Mouse (Mus musculus) CH12.LX (cell line): ENCODE measurements at regions not wholly inside any gene's neighbourhood (a gene's known extent, or its start where the extent isn't known, plus 50 kb on each side); places are given as distances from the start of the nearest gene placed in this dataset.

ENCODE experiments used
- DNase-seq: peaks from one replicate; pipeline ENCODE4 v3.0.0-alpha.2; 2013; ENCODE audit errors: extremely low read depth
- H3K27ac ChIP-seq: 2 replicates; pipeline ENCODE4 v1.5.1; 2012; ENCODE audit warnings: low read depth, mild to moderate bottlenecking, control low read depth, moderate library complexity; ENCODE audit not compliant: insufficient read depth
- H3K27me3 ChIP-seq: replicated peaks from 2 replicates; pipeline ENCODE3; 2012; ENCODE audit warnings: inconsistent platforms
- H3K36me3 ChIP-seq, 2 experiments: replicated peaks in 1 of 2; 2 replicates each; pipeline versions ENCODE3 to v1.6.1; 2012; ENCODE audit warnings: inconsistent platforms in 1 of 2, low read length in 1 of 2, mild to moderate bottlenecking in 1 of 2, mixed read lengths in 1 of 2, moderate library complexity in 1 of 2; ENCODE audit not compliant: control insufficient read depth in 1 of 2, insufficient read depth in 1 of 2
- H3K4me1 ChIP-seq, 2 experiments: 2 replicates each; pipeline ENCODE4 v1.6.1; 2012; ENCODE audit warnings: inconsistent platforms in 1 of 2, moderate library complexity in 1 of 2; ENCODE audit not compliant: insufficient read depth in 2 of 2, control insufficient read depth in 1 of 2
- H3K4me2 ChIP-seq: 2 replicates; pipeline ENCODE4 v1.6.1; 2012; ENCODE audit warnings: low read depth, mild to moderate bottlenecking, control low read depth; ENCODE audit not compliant: poor library complexity, insufficient read depth, severe bottlenecking
- H3K4me3 ChIP-seq, 3 experiments: fragments of 150-350 bp in 1 of 3; sonication (generic) in 1 of 3; replicated peaks in 1 of 3; 2 replicates each; pipeline versions ENCODE3 to v1.5.1; 2011 to 2012; ENCODE audit warnings: low read depth in 2 of 3, low read length in 2 of 3, mild to moderate bottlenecking in 2 of 3, moderate library complexity in 2 of 3, control low read depth in 1 of 3, improper control_type of control experiment in 1 of 3, inconsistent platforms in 1 of 3, mixed read lengths in 1 of 3; ENCODE audit not compliant: poor library complexity in 1 of 3
- H3K79me2 ChIP-seq: replicated peaks from 2 replicates; pipeline ENCODE4 v1.6.1; 2012; ENCODE audit warnings: mild to moderate bottlenecking, moderate library complexity; ENCODE audit not compliant: control insufficient read depth, poor library complexity, insufficient read depth, severe bottlenecking; ENCODE audit errors: extremely low read depth
- H3K9ac ChIP-seq: 2 replicates; pipeline ENCODE4 v1.6.1; 2012; ENCODE audit warnings: low read depth, mild to moderate bottlenecking, control low read depth, moderate library complexity; ENCODE audit not compliant: insufficient read depth
- H3K9me3 ChIP-seq: replicated peaks from 2 replicates; pipeline ENCODE3; 2012; ENCODE audit warnings: low read length, inconsistent platforms, mixed read lengths
- BHLHE40 ChIP-seq: IDR thresholded peaks from 2 replicates; pipeline ENCODE4 v1.6.1; 2011; ENCODE audit warnings: mild to moderate bottlenecking, low read depth, low read length, improper control_type of control experiment
- EP300 ChIP-seq: IDR thresholded peaks from 2 replicates; pipeline ENCODE4 v1.6.1; 2011; ENCODE audit warnings: low read length, improper control_type of control experiment
- HCFC1 ChIP-seq: IDR thresholded peaks from 2 replicates; pipeline ENCODE4 v1.6.1; 2012; ENCODE audit warnings: low read depth, mild to moderate bottlenecking, inconsistent platforms, low read length, improper control_type of control experiment
- IRF4 ChIP-seq: IDR thresholded peaks from 2 replicates; pipeline ENCODE4 v1.6.1; 2014; ENCODE audit warnings: low read depth, mild to moderate bottlenecking, inconsistent platforms, low read length, improper control_type of control experiment
- JUN ChIP-seq: IDR thresholded peaks from 2 replicates; pipeline ENCODE4 v1.6.1; 2011; ENCODE audit warnings: low read depth, mild to moderate bottlenecking, low read length, improper control_type of control experiment, moderate library complexity; ENCODE audit not compliant: insufficient read depth
- JUND ChIP-seq: conservative IDR thresholded peaks from 2 replicates; pipeline ENCODE4 v1.6.1; 2011; ENCODE audit warnings: low read depth, low read length, improper control_type of control experiment
- KAT2A ChIP-seq: IDR thresholded peaks from 2 replicates; pipeline ENCODE4 v1.6.1; 2012; ENCODE audit warnings: low read length, improper control_type of control experiment, inconsistent platforms; ENCODE audit not compliant: insufficient replicate concordance
- MAX ChIP-seq: IDR thresholded peaks from 2 replicates; pipeline ENCODE4 v1.6.1; 2011; ENCODE audit warnings: low read length, improper control_type of control experiment
- RAD21 ChIP-seq: IDR thresholded peaks from 2 replicates; pipeline ENCODE4 v1.6.1; 2011; ENCODE audit warnings: low read depth, mild to moderate bottlenecking, low read length, improper control_type of control experiment, moderate library complexity
- SIN3A ChIP-seq: IDR thresholded peaks from 2 replicates; pipeline ENCODE4 v1.6.1; 2012; ENCODE audit warnings: low read length, improper control_type of control experiment, inconsistent platforms
- SMC3 ChIP-seq: IDR thresholded peaks from 2 replicates; pipeline ENCODE4 v1.6.1; 2011; ENCODE audit warnings: low read depth, low read length, improper control_type of control experiment
- USF2 ChIP-seq: conservative IDR thresholded peaks from 2 replicates; pipeline ENCODE4 v1.6.1; 2011; ENCODE audit warnings: low read depth, low read length, improper control_type of control experiment
- ZC3H11A ChIP-seq: IDR thresholded peaks from 2 replicates; pipeline ENCODE4 v1.6.1; 2012; ENCODE audit warnings: low read depth, mild to moderate bottlenecking, inconsistent platforms, low read length, improper control_type of control experiment
- ZKSCAN1 ChIP-seq: IDR thresholded peaks from 2 replicates; pipeline ENCODE4 v1.6.1; 2012; ENCODE audit warnings: low read depth, inconsistent platforms, low read length, improper control_type of control experiment, borderline replicate concordance
- ZMIZ1 ChIP-seq: IDR thresholded peaks from 2 replicates; pipeline ENCODE4 v1.6.1; 2012; ENCODE audit warnings: low read depth, mild to moderate bottlenecking, inconsistent platforms, low read length, improper control_type of control experiment
- dilution Hi-C: fragments of 300-500 bp; cut with MboI; formaldehyde crosslinking; loops from 2 replicates; pipeline ENCODE4 v1.14.3; 2020; ENCODE audit warnings: low sequenced_read_pairs; ENCODE audit not compliant: extremely low pct_unique_long_range_greater_than_20kb, extremely low pct_ligation_motif_present
- in situ Hi-C: fragments of 300-500 bp; cut with MboI; formaldehyde crosslinking; loops from 3 replicates; pipeline ENCODE4 v1.14.3; 2019; ENCODE audit warnings: low sequenced_read_pairs, low pct_ligation_motif_present, low pct_unique_long_range_greater_than_20kb, mixed read lengths

DNA sequence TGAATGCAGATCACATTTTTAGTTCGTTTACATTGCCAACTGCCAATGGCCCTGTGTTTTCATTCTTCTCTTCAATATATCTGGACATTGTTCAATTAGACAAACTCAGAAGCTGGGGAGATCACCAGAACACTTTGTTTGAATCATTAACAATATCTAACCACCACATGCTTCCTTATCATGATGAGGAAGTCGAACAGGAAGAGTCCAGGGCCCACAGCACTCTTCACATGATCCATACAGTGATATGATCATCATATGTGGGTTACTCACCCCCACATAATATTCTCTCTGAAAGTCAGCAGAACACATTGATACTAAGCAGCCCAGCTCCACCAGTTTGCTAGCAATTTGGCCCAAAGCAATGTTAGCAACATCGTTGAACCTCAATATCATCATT lies 71.0 kb upstream of the Kit start:
- in situ Hi-C loops = no loop called here
- Histone ChIP-seq H3K27ac (no peak overlapping the region), H3K79me2 (no peaks in the 10 kb centered on the region)
- DNase-seq = no peak
- no peak for TF ChIP-seq KAT2A
- no peak for TF ChIP-seq USF2
- TF ChIP-seq JUND = no peak
- TF ChIP-seq IRF4 = no peak
- TF ChIP-seq, all 38 proteins: peak for 0
- dilution Hi-C loops = no loop called here
- Histone ChIP-seq H3K4me2 (no peak overlapping the region), H3K36me3 (no peaks in the 10 kb centered on the region), H3K4me1 (no peaks in the 10 kb centered on the region), H3K9ac (no peak overlapping the region), H3K4me3 (no peak overlapping the region), H3K27me3 (no peaks in the 10 kb centered on the region), H3K9me3 (no peaks in the 10 kb centered on the region)

- TF ChIP-seq BHLHE40 = no peak
- TF ChIP-seq EP300 = no peak
- TF ChIP-seq ZMIZ1 = no peak
- TF ChIP-seq JUN = no peak
- no peak for TF ChIP-seq IRF4
- no peak for TF ChIP-seq ZKSCAN1
- no peak for TF ChIP-seq SMC3
- no peak for TF ChIP-seq KAT2A
- no peak for TF ChIP-seq RAD21
- TF ChIP-seq ZC3H11A = no peak
- TF ChIP-seq SIN3A = no peak
- TF ChIP-seq MAX = no peak
- no peak for TF ChIP-seq HCFC1
- Histone ChIP-seq H3K4me2 (no peak overlapping the region), H3K9ac (no peak overlapping the region), H3K79me2 (no peaks in the 10 kb centered on the region), H3K27ac (no peak overlapping the region), H3K4me1 (peaks cover 0 to 3% of the 10 kb centered on the region in 2 experiments; a peak in 2 of 4 replicates), H3K36me3 (no peaks in the 10 kb centered on the region), H3K4me3 (no peak overlapping the region), H3K27me3 (no peaks in the 10 kb centered on the region), H3K9me3 (peaks cover 6% of the 10 kb centered on the region)
- DNase-seq = no peak
- dilution Hi-C loops = no loop called here
- in situ Hi-C loops = no loop called here
Observed at GRCm38 (mm10) chr5:75512521-75513422, 61.9 kb upstream of the Kit start.
